Mouse (Mus musculus) bone marrow macrophage, adult 2 months (primary cell): ENCODE data around the gene Rad51. TPM values are rescaled to one million over a fixed set of nuclear protein-coding genes. Genes with fewer than 3 reads are reported as not detected.

Experiments
- H3K27ac ChIP-seq: 2 replicates; pipeline ENCODE4 v1.5.1; 2012; ENCODE audit warnings: low read depth, low read length; ENCODE audit not compliant: insufficient read depth
- H3K4me1 ChIP-seq: 2 replicates; pipeline ENCODE4 v1.6.1; 2012; ENCODE audit warnings: low read length; ENCODE audit not compliant: control insufficient read depth, insufficient read depth
- H3K4me3 ChIP-seq: 2 replicates; pipeline ENCODE4 v1.5.1; 2012; ENCODE audit warnings: mild to moderate bottlenecking, low read length, moderate library complexity; ENCODE audit not compliant: insufficient read depth
- CTCF ChIP-seq: IDR thresholded peaks from 2 replicates; pipeline ENCODE4 v1.5.1; 2012; ENCODE audit warnings: low read depth, mild to moderate bottlenecking, low read length, moderate library complexity
- POLR2A ChIP-seq: IDR thresholded peaks from 2 replicates; pipeline ENCODE4 v1.6.1; 2012; ENCODE audit warnings: mild to moderate bottlenecking, low read depth, low read length, borderline replicate concordance
- polyA plus RNA-seq: library from polyadenylated mRNA; stranded (reverse); fragments of >200 nt; gene quantifications from 2 replicates; pipeline ENCODE4 v1.2.4, GENCODE M21; 2012; ENCODE audit not compliant: missing spikeins, insufficient read depth, insufficient read length

The Rad51 gene
- polyA plus RNA-seq, 1 experiment: 15.2 TPM

GRCm38 (mm10) chr2:119173991-119174651 is 61.5 kb downstream of the Rad51 start, which contains the start of gene Gm14137:
Gene Gm14137 (plus strand): TSS chr2:119174509.
- Histone ChIP-seq H3K4me1 (peaks cover 21% of the 10 kb centered on the region), H3K4me3 (no peak within 1 kb of the TSS), H3K27ac (no peak within 1 kb of the TSS)
- no peak for TF ChIP-seq CTCF
- TF ChIP-seq POLR2A: no peak

DNA sequence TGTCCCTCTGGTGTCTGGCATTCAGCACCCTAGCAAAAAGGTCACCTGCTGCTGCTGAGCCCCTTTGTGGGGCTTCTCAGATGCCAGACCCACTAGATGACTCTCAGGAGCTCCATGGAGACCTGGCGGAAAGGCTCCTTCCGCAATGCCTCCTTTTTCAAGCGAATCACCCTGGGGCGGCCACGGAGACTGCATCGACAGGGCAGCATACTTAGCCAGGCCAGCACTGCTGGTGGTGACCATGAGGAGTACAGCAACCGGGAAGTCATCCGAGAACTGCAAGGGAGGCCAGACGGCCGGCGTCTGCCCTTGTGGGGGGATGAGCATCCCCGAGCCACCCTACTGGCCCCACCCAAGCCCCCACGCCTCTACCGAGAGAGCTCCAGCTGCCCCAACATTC is 62.3 kb downstream of the Rad51 start:
- no peak for TF ChIP-seq POLR2A
- TF ChIP-seq CTCF: no peak
- Histone ChIP-seq H3K4me1 (peaks cover 17% of the 10 kb centered on the region), H3K27ac (no peak overlapping the region), H3K4me3 (no peak overlapping the region)

GRCm38 (mm10) chr2:119175614-119176013 is 63.0 kb downstream of the Rad51 start:
- TF ChIP-seq CTCF: no peak
- TF ChIP-seq POLR2A: no peak
- no peak overlapping the region for H3K4me3 ChIP-seq
- H3K4me1 ChIP-seq: peaks cover 13% of the 10 kb centered on the region
- no peak overlapping the region for H3K27ac ChIP-seq

GRCm38 (mm10) chr2:119176761-119177160 is 64.2 kb downstream of the Rad51 start:
- Histone ChIP-seq H3K4me3 (no peak overlapping the region), H3K27ac (no peak overlapping the region), H3K4me1 (peaks cover 13% of the 10 kb centered on the region)
- TF ChIP-seq CTCF (no peak), POLR2A (no peak)

DNA sequence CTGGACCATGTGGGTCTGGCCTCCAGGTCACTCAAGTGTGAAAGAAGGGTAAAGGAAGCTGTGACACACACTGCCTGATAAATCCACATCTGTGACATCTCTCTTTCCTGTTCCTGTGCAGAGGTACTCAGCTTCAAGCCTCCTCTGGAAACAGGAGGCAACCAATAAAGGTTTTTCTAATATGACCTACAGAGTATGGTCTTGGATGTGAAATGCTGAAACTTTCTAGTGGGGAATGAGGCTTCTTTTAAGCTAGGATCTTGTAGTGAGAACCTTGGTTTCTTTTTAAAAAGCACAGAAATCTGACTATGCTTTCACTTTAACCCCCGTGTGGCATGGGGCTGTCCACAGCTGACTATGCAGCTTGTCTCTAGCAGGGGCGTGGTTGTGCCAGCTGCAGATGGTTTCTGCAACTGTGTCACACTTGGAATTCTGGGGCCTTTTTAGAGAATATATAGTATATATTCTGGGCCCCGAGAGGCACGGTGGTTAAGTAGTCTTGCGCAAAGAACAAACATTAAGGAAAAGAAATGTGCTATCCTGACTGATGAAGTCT is 64.9 kb downstream of the Rad51 start:
- TF ChIP-seq CTCF (no peak), POLR2A (no peak)
- H3K27ac ChIP-seq: no peak overlapping the region
- no peak overlapping the region for H3K4me3 ChIP-seq
- H3K4me1 ChIP-seq: peaks cover 9% of the 10 kb centered on the region

DNA sequence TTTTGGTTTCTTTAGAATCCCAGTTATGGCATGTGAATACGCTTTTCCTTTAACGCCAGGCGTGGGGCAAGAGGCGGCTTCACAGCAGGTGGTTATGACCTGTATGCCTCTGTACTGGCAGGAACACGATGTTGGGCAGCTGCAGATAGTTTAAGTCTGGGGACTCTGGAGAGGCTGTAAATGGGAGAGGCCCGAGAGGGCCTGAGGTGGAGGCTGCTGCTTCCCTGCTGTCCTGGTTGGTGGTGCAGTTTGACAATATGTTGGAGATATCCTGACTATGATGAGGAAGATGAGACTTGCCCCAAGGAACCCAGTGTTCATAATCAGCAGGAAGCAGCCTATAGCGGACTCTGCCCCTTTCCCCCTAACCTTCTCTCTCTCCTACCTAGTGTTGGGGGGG is 70.3 kb downstream of the Rad51 start:
- TF ChIP-seq CTCF: no peak
- no peak for TF ChIP-seq POLR2A

GRCm38 (mm10) chr2:119189029-119189710 is 76.6 kb downstream of the Rad51 start:
- no peak for TF ChIP-seq POLR2A
- TF ChIP-seq CTCF: peak; percentile 74
- peak overlapping the region; percentile 19; the same call in 1 of the 2 replicates for H3K4me3 ChIP-seq
- peaks cover 3% of the 10 kb centered on the region; the same call in 1 of the 2 replicates for H3K4me1 ChIP-seq
- no peak overlapping the region for H3K27ac ChIP-seq

More for the DNA sequence above, 70.3 kb downstream of the Rad51 start:
- Histone ChIP-seq H3K4me3 (no peak overlapping the region), H3K4me1 (no peaks in the 10 kb centered on the region), H3K27ac (no peak overlapping the region)

DNA sequence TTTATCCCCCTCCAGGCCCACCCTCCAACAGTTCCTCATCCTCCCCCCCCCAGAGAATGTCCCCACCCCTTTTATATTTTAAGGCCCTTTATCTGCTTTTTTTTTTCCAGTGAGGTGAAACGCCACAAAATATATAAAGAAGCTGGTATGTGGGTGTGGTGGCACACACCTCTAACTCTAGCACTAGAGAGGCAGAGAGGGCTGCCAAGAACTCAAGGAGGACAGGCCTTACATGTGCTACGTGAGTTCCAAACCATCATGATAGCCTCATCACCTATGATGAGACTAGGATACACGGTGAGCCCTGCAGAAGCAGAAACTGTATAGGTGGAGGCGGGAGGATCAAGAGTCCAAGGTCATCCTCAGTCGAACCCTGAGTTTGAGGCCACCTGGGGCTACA is 78.4 kb downstream of the Rad51 start:
- Histone ChIP-seq H3K4me1 (peaks cover 3% of the 10 kb centered on the region; the same call in 1 of the 2 replicates), H3K27ac (no peak overlapping the region), H3K4me3 (no peak overlapping the region)
- TF ChIP-seq POLR2A (no peak), CTCF (no peak)

DNA sequence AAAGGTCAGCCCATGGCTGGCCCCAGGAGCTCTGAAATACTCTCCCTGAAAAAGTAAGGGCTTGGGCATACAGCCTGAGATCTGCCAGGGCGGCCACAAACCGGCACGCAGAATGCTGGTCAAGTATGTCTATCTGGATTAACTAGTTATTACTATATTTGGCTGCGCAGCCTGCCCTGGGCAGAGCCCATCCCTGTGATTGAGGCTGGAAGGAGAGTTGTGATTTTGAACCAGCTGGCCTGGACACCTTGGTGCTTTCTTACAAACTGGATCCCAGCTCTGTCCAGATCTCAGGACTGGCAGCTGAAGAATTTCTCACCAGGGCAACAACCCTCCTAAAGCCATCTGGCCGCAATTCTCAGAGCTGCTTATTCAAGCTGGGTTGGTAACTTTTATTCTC is 81.5 kb downstream of the Rad51 start:
- no peak overlapping the region for H3K4me3 ChIP-seq
- peaks cover under 1% of the 10 kb centered on the region; the same call in 1 of the 2 replicates for H3K4me1 ChIP-seq
- TF ChIP-seq POLR2A: no peak
- no peak for TF ChIP-seq CTCF
- H3K27ac ChIP-seq: no peak overlapping the region
